In the genomic region with DNA sequence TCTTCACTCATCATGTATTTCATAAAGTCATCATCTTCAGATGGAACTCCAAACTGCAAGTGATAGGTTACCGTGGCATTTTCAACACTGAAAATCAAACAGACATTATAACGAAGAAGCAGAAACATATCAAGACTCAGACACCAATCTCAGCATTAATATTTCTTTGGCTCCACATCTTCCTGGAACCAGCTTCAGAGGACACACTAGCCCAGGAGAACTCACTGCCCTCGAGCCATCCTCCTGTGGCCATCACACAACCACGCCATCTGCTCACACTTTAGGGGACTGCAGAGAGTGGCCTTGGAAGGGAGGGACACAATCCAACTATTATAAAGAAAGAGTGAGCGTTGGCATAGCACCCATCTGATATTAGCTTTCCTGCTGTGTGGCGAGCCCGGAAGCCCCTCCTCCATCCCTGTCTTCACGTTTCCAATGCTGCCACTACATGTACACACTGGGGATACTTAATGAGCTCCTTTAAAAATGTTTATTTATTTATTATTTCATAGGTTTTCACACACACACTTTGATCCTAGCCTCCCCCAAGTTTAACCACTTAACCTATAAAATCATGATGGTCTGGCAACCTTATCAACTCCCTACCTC, we compare ENCODE assay signal across 16 mouse cellular contexts. TPM values are rescaled to one million over a fixed set of nuclear protein-coding genes. Genes with fewer than 3 reads are reported as not detected.
DNase-seq lines count a peak whose midpoint lies in the region; ATAC-seq and TF ChIP-seq lines count a peak whose summit lies in the region.
"Had no signal": no experiment of that assay in that cellular context is flagged by ENCODE, and none has a peak within 500 bp of the region (broad histone marks: within the 10 kb centered on the region; RNA-seq: fewer than 3 reads in every experiment).

No protein-coding gene starts in this region.

- H3K9me3 ChIP-seq in hindbrain, embryonic 11.5 days (ENCODE audit: control insufficient read depth, low read length) = no peaks in the 10 kb centered on the region
- H3K9me3 ChIP-seq in hindbrain, embryonic 10.5 days = no peaks in the 10 kb centered on the region
- H3K9me3 ChIP-seq in midbrain, embryonic 13.5 days = no peaks in the 10 kb centered on the region
- no peaks in the 10 kb centered on the region for H3K9me3 ChIP-seq in midbrain, embryonic 10.5 days (replicated peaks)
- H3K9me3 ChIP-seq in midbrain, postnatal 0 days (ENCODE audit: low read length) = no peaks in the 10 kb centered on the region
- H3K9me3 ChIP-seq: G1E; liver, embryonic 12.5 days had no signal

- DNase-seq in cerebellum, adult 8-10 months = no peak
- DNase-seq in hindbrain, embryonic 11.5 days (ENCODE audit: low spot score) = no peak
- no peak for DNase-seq in hindbrain, embryonic 10.5 days (ENCODE audit: low spot score)
- no peak for DNase-seq in midbrain, embryonic 10.5 days (ENCODE audit: low spot score)
- DNase-seq in midbrain, postnatal 0 days (ENCODE audit: low spot score) = no peak

- TF ChIP-seq CTCF in midbrain, postnatal 0 days (IDR thresholded peaks at IDR 0.05) = 0 out of 2 replicates have a peak, but pooled peaks have one; percentile 3

- H3K36me3 ChIP-seq in hindbrain, embryonic 11.5 days (ENCODE audit: control insufficient read depth, insufficient read depth, low read length) = no peaks in the 10 kb centered on the region
- no peaks in the 10 kb centered on the region for H3K36me3 ChIP-seq in hindbrain, embryonic 10.5 days
- no peaks in the 10 kb centered on the region for H3K36me3 ChIP-seq in midbrain, embryonic 13.5 days
- no peaks in the 10 kb centered on the region for H3K36me3 ChIP-seq in midbrain, embryonic 10.5 days
- no peaks in the 10 kb centered on the region for H3K36me3 ChIP-seq in midbrain, postnatal 0 days (ENCODE audit: insufficient read depth, low read length)
- H3K36me3 ChIP-seq: G1E; liver, embryonic 12.5 days had no signal

- no peak overlapping the region for H3K4me2 ChIP-seq in hindbrain, embryonic 11.5 days (replicated peaks; ENCODE audit: low read depth, low read length)
- no peak overlapping the region for H3K4me2 ChIP-seq in midbrain, embryonic 13.5 days (replicated peaks)
- no peak overlapping the region for H3K4me2 ChIP-seq in midbrain, postnatal 0 days (ENCODE audit: low read depth, low read length, poor library complexity, severe bottlenecking)
- H3K4me2 ChIP-seq: liver, embryonic 12.5 days had no signal

- H3K27me3 ChIP-seq in hindbrain, embryonic 11.5 days (ENCODE audit: control insufficient read depth, insufficient read depth, low read length) = no peaks in the 10 kb centered on the region
- H3K27me3 ChIP-seq in hindbrain, embryonic 10.5 days (ENCODE audit: insufficient read depth, poor library complexity, severe bottlenecking) = no peaks in the 10 kb centered on the region
- no peaks in the 10 kb centered on the region for H3K27me3 ChIP-seq in midbrain, embryonic 13.5 days
- H3K27me3 ChIP-seq in midbrain, embryonic 10.5 days (ENCODE audit: low read depth, poor library complexity, severe bottlenecking) = no peaks in the 10 kb centered on the region
- H3K27me3 ChIP-seq in midbrain, postnatal 0 days (ENCODE audit: insufficient read depth, low read length) = no peaks in the 10 kb centered on the region
- H3K27me3 ChIP-seq: liver, embryonic 12.5 days had no signal

- H3K4me1 ChIP-seq in hindbrain, embryonic 11.5 days (replicated peaks; ENCODE audit: control insufficient read depth, insufficient read depth, low read length) = no peaks in the 10 kb centered on the region
- H3K4me1 ChIP-seq in hindbrain, embryonic 10.5 days (replicated peaks) = no peaks in the 10 kb centered on the region
- H3K4me1 ChIP-seq in midbrain, embryonic 13.5 days (replicated peaks) = no peaks in the 10 kb centered on the region
- H3K4me1 ChIP-seq in midbrain, embryonic 10.5 days = no peaks in the 10 kb centered on the region
- no peaks in the 10 kb centered on the region for H3K4me1 ChIP-seq in midbrain, postnatal 0 days (ENCODE audit: insufficient read depth, low read length)

- no peak overlapping the region for H3K4me3 ChIP-seq in hindbrain, embryonic 11.5 days (ENCODE audit: low read depth, low read length)
- H3K4me3 ChIP-seq in hindbrain, embryonic 10.5 days = no peak overlapping the region
- H3K4me3 ChIP-seq in midbrain, embryonic 13.5 days (replicated peaks) = no peak overlapping the region
- no peak overlapping the region for H3K4me3 ChIP-seq in midbrain, embryonic 10.5 days
- no peak overlapping the region for H3K4me3 ChIP-seq in midbrain, postnatal 0 days (ENCODE audit: low read depth, low read length)
- H3K4me3 ChIP-seq: erythroblast, embryonic 14.5 days; heart, adult 2 months; left cerebral cortex, adult 2 months; liver, embryonic 12.5 days had no signal

- no peak overlapping the region for H3K9ac ChIP-seq in hindbrain, embryonic 11.5 days (ENCODE audit: low read depth, low read length)
- H3K9ac ChIP-seq in midbrain, embryonic 13.5 days (replicated peaks) = no peak overlapping the region
- H3K9ac ChIP-seq in midbrain, postnatal 0 days (replicated peaks; ENCODE audit: low read length, poor library complexity, severe bottlenecking) = no peak overlapping the region
- H3K9ac ChIP-seq: forebrain, postnatal 0 days; liver, embryonic 12.5 days had no signal

- H3K27ac ChIP-seq in hindbrain, embryonic 11.5 days (ENCODE audit: low read depth, low read length) = no peak overlapping the region
- no peak overlapping the region for H3K27ac ChIP-seq in hindbrain, embryonic 10.5 days
- no peak overlapping the region for H3K27ac ChIP-seq in midbrain, embryonic 13.5 days
- no peak overlapping the region for H3K27ac ChIP-seq in midbrain, embryonic 10.5 days (replicated peaks)
- no peak overlapping the region for H3K27ac ChIP-seq in midbrain, postnatal 0 days (ENCODE audit: low read depth, low read length)
- H3K27ac ChIP-seq: heart, adult 2 months; left cerebral cortex, adult 2 months; liver, embryonic 12.5 days had no signal

- peak; percentile 67; the same call in 1 of the 2 replicates for ATAC-seq in cerebellum, adult (ENCODE audit: insufficient number of reproducible peaks, low FRiP score, low TSS enrichment)
- peak; percentile 23; the same call in 1 of the 2 replicates for ATAC-seq in hindbrain, embryonic 11.5 days (ENCODE audit: low FRiP score)
- ATAC-seq in midbrain, embryonic 13.5 days = peak; percentile 30; the same call in 1 of the 2 replicates
- no peak for ATAC-seq in midbrain, postnatal 0 days (ENCODE audit: low FRiP score)
- no peak for ATAC-seq in megakaryocyte, adult 5-6 weeks (ENCODE audit: poor library complexity, severe bottlenecking)
- ATAC-seq: liver, embryonic 12.5 days had no signal

- WGBS in hindbrain, embryonic 11.5 days = 87% methylated on average over 8 of the region's 8 CpGs
- WGBS in hindbrain, embryonic 10.5 days = 81% methylated on average over 8 of the region's 8 CpGs
- 82% methylated on average over 8 of the region's 8 CpGs for WGBS in midbrain, embryonic 13.5 days
- WGBS in midbrain, embryonic 10.5 days = 82% methylated on average over 8 of the region's 8 CpGs
- WGBS in midbrain, postnatal 0 days = 75% methylated on average over 8 of the region's 8 CpGs

RNA-seq across cellular contexts. Expression of a gene that starts 19.4 kb away (rescaled TPM):
- 0.07 and 0.34 TPM in 2 replicates for polyA plus RNA-seq in hindbrain, embryonic 11.5 days (2014; fragmentation: Nextera tagmentation; extraction: Ambion mirVana)
- polyA plus RNA-seq in hindbrain, embryonic 10.5 days (2016; fragmentation: Nextera tagmentation; extraction: Ambion mirVana) = 0.08 TPM in 1 of 2 replicates, not detected in the other
- polyA plus RNA-seq in midbrain, embryonic 13.5 days (2015; fragmentation: Nextera tagmentation; extraction: Ambion mirVana) = not detected in 2 replicates
- polyA plus RNA-seq in midbrain, embryonic 10.5 days (2016; fragmentation: Nextera tagmentation; extraction: Ambion mirVana) = 0.06 TPM in 1 of 2 replicates, not detected in the other
- total RNA-seq in midbrain, postnatal 0 days (2014; rRNA removed) = not detected in 2 replicates
- polyA plus RNA-seq in midbrain, postnatal 0 days (2015; fragmentation: Nextera tagmentation; extraction: Ambion mirVana) = not detected in 2 replicates
- not detected in 2 replicates for total RNA-seq in megakaryocyte, adult 5-6 weeks (2015)
- not detected in 2 replicates for total RNA-seq in megakaryocyte, adult 5-6 weeks (2017)
- total RNA-seq: forebrain, postnatal 0 days; gastrocnemius, adult 8-10 months; left cerebral cortex, adult 2 months had no signal
- polyA plus RNA-seq: erythroblast, embryonic 14.5 days; forebrain, postnatal 0 days; G1E had no signal

RNA-seq across cellular contexts. Expression of a gene that starts 24.3 kb away (rescaled TPM):
- polyA plus RNA-seq in hindbrain, embryonic 11.5 days (2014; fragmentation: Nextera tagmentation; extraction: Ambion mirVana) = 0.15 and 0.28 TPM in 2 replicates
- polyA plus RNA-seq in hindbrain, embryonic 10.5 days (2016; fragmentation: Nextera tagmentation; extraction: Ambion mirVana) = not detected in 2 replicates
- polyA plus RNA-seq in midbrain, embryonic 13.5 days (2015; fragmentation: Nextera tagmentation; extraction: Ambion mirVana) = 0.09 TPM in 1 of 2 replicates, not detected in the other
- 0.09 and 0.10 TPM in 2 replicates for polyA plus RNA-seq in midbrain, embryonic 10.5 days (2016; fragmentation: Nextera tagmentation; extraction: Ambion mirVana)
- total RNA-seq in midbrain, postnatal 0 days (2014; rRNA removed) = not detected in 2 replicates
- not detected in 2 replicates for polyA plus RNA-seq in midbrain, postnatal 0 days (2015; fragmentation: Nextera tagmentation; extraction: Ambion mirVana)
- total RNA-seq in megakaryocyte, adult 5-6 weeks (2015) = 0.71 and 0.98 TPM in 2 replicates
- total RNA-seq in megakaryocyte, adult 5-6 weeks (2017) = 0.07 TPM in 1 of 2 replicates, not detected in the other
- total RNA-seq: forebrain, postnatal 0 days; gastrocnemius, adult 8-10 months; heart, adult 2 months had no signal
- polyA plus RNA-seq: erythroblast, embryonic 14.5 days; forebrain, postnatal 0 days; G1E; heart, adult 2 months; heart, postnatal 0 days had no signal

Comparison
In these comparisons a context has a peak if more than half of its experiments do, and no peak if none do; other contexts are left out.
1. ATAC-seq: peak in cerebellum, adult (single experiment), hindbrain, embryonic 11.5 days (single experiment) and midbrain, embryonic 13.5 days (single experiment); none in midbrain, postnatal 0 days (single experiment) and megakaryocyte, adult 5-6 weeks (single experiment).